Mouse (Mus musculus) embryonic facial prominence, embryonic 12.5 days (tissue): ENCODE results near the gene Spag7. TPM values are rescaled to one million over a fixed set of nuclear protein-coding genes. Genes with fewer than 3 reads are reported as not detected.

Source experiments
- ATAC-seq: fragments of 200-750 bp; cut with Nextera tagmentation; 2 replicates; pipeline ENCODE4 v1.8.0; 2017; ENCODE audit not compliant: insufficient number of reproducible peaks, insufficient read depth, low FRiP score, low TSS enrichment
- H3K27ac ChIP-seq: fragments of 300-500 bp; sonication (generic); 2 replicates; pipeline ENCODE4 v1.5.1; 2016; ENCODE audit warnings: mild to moderate bottlenecking
- H3K27me3 ChIP-seq: fragments of 300-500 bp; sonication (generic); 2 replicates; pipeline ENCODE4 v1.6.1; 2016; ENCODE audit warnings: mild to moderate bottlenecking, moderate library complexity
- H3K36me3 ChIP-seq: fragments of 300-500 bp; sonication (generic); 2 replicates; pipeline ENCODE4 v1.6.1; 2016; ENCODE audit warnings: mild to moderate bottlenecking
- H3K4me1 ChIP-seq: fragments of 300-500 bp; sonication (generic); 2 replicates; pipeline ENCODE4 v1.6.1; 2016
- H3K4me2 ChIP-seq: fragments of 300-500 bp; sonication (generic); replicated peaks from 2 replicates; pipeline ENCODE4 v1.6.1; 2016; ENCODE audit warnings: mild to moderate bottlenecking, moderate library complexity
- H3K4me3 ChIP-seq: fragments of 300-500 bp; sonication (generic); 2 replicates; pipeline ENCODE4 v1.5.1; 2016; ENCODE audit warnings: mild to moderate bottlenecking
- H3K9ac ChIP-seq: fragments of 300-500 bp; sonication (generic); 2 replicates; pipeline ENCODE4 v1.6.1; 2016; ENCODE audit warnings: mild to moderate bottlenecking, moderate library complexity
- H3K9me3 ChIP-seq: fragments of 300-500 bp; sonication (generic); 2 replicates; pipeline ENCODE4 v1.6.1; 2016; ENCODE audit warnings: mild to moderate bottlenecking, moderate library complexity
- WGBS: fragments of 180-500 bp; shearing (Covaris S2); methylation state at CpG from one replicate; pipeline ENCODE4 v1.1.7; 2016; 5-methylcytosine and 5-hydroxymethylcytosine counted together
- polyA plus RNA-seq: library from polyadenylated mRNA; unstranded; fragments of >200 nt; fragmentation: Nextera tagmentation; extraction: Ambion mirVana; gene quantifications from 2 replicates; pipeline ENCODE4 v1.2.1, GENCODE M21; 2016

The Spag7 gene
- polyA plus RNA-seq: 143 and 149 TPM in 2 replicates

GRCm38 (mm10) chr11:70668771-70669505 is at the start of gene Spag7:
TSS of gene Spag7 (minus strand) at chr11:70669416.
- under 1% methylated on average over 44 of the region's 44 CpGs for WGBS

GRCm38 (mm10) chr11:70718481-70718880 is 49.3 kb upstream of the Spag7 start:
- H3K4me3 ChIP-seq: no peak overlapping the region
- 61% methylated on average over 5 of the region's 5 CpGs for WGBS
- H3K9ac ChIP-seq: no peak overlapping the region
- ATAC-seq: no peak
- H3K4me1 ChIP-seq: no peaks in the 10 kb centered on the region
- H3K27me3 ChIP-seq: no peaks in the 10 kb centered on the region
- H3K27ac ChIP-seq: no peak overlapping the region
- H3K9me3 ChIP-seq: no peaks in the 10 kb centered on the region
- H3K36me3 ChIP-seq: peaks cover 79% of the 10 kb centered on the region
- no peak overlapping the region for H3K4me2 ChIP-seq

More at GRCm38 (mm10) chr11:70668771-70669505, at the start of gene Spag7:
- H3K9me3 ChIP-seq: no peaks in the 10 kb centered on the region
- H3K27me3 ChIP-seq: no peaks in the 10 kb centered on the region
- peak; percentile 96 for ATAC-seq
- peak within 1 kb of the TSS; percentile 70 for H3K9ac ChIP-seq
- H3K4me2 ChIP-seq: peak within 1 kb of the TSS; percentile 74
- peak within 1 kb of the TSS; percentile 95 for H3K27ac ChIP-seq
- H3K36me3 ChIP-seq: peaks cover 42% of the 10 kb centered on the region
- H3K4me3 ChIP-seq: peak within 1 kb of the TSS; percentile 52
- peaks cover 25% of the 10 kb centered on the region for H3K4me1 ChIP-seq

- H3K4me2 ChIP-seq: no peak overlapping the region
- H3K9me3 ChIP-seq: no peaks in the 10 kb centered on the region
- no peaks in the 10 kb centered on the region for H3K4me1 ChIP-seq
- H3K27me3 ChIP-seq: no peaks in the 10 kb centered on the region
- ATAC-seq: no peak
- peaks cover 74% of the 10 kb centered on the region for H3K36me3 ChIP-seq
- H3K27ac ChIP-seq: no peak overlapping the region
- H3K9ac ChIP-seq: no peak overlapping the region
- H3K4me3 ChIP-seq: no peak overlapping the region
- 84% methylated on average over 6 of the region's 6 CpGs for WGBS
Observed at GRCm38 (mm10) chr11:70715832-70716231, 46.6 kb upstream of the Spag7 start.

GRCm38 (mm10) chr11:70713222-70713621 is 44.0 kb upstream of the Spag7 start:
- 88% methylated on average over 6 of the region's 6 CpGs for WGBS
- ATAC-seq: no peak
- H3K27ac ChIP-seq: no peak overlapping the region
- peaks cover 71% of the 10 kb centered on the region for H3K36me3 ChIP-seq
- no peaks in the 10 kb centered on the region for H3K27me3 ChIP-seq
- no peak overlapping the region for H3K9ac ChIP-seq
- H3K4me2 ChIP-seq: no peak overlapping the region
- no peak overlapping the region for H3K4me3 ChIP-seq
- no peaks in the 10 kb centered on the region for H3K4me1 ChIP-seq
- no peaks in the 10 kb centered on the region for H3K9me3 ChIP-seq

- Histone ChIP-seq H3K4me2 (no peak overlapping the region), H3K9me3 (no peaks in the 10 kb centered on the region), H3K9ac (no peak overlapping the region), H3K36me3 (peaks cover 71% of the 10 kb centered on the region), H3K4me1 (no peaks in the 10 kb centered on the region), H3K27ac (no peak overlapping the region), H3K4me3 (no peak overlapping the region), H3K27me3 (no peaks in the 10 kb centered on the region)
- no peak for ATAC-seq
- 94% methylated on average over 10 of the region's 10 CpGs for WGBS
Observed at GRCm38 (mm10) chr11:70711026-70711425, 41.8 kb upstream of the Spag7 start.

- H3K9ac ChIP-seq: no peak overlapping the region
- peaks cover 74% of the 10 kb centered on the region for H3K36me3 ChIP-seq
- peaks cover 17% of the 10 kb centered on the region for H3K4me1 ChIP-seq
- no peak overlapping the region for H3K27ac ChIP-seq
- no peaks in the 10 kb centered on the region for H3K9me3 ChIP-seq
- WGBS: 77% methylated on average over 3 of the region's 3 CpGs
- no peak for ATAC-seq
- no peak overlapping the region for H3K4me3 ChIP-seq
- no peaks in the 10 kb centered on the region for H3K27me3 ChIP-seq
- no peak overlapping the region for H3K4me2 ChIP-seq
Observed at GRCm38 (mm10) chr11:70706127-70706526, 36.9 kb upstream of the Spag7 start.

- no peaks in the 10 kb centered on the region for H3K9me3 ChIP-seq
- ATAC-seq: no peak
- H3K27ac ChIP-seq: no peak overlapping the region
- H3K36me3 ChIP-seq: peaks cover 45% of the 10 kb centered on the region
- no peak overlapping the region; the same call in 1 of the 2 replicates for H3K4me2 ChIP-seq
- peaks cover 24% of the 10 kb centered on the region for H3K4me1 ChIP-seq
- H3K27me3 ChIP-seq: no peaks in the 10 kb centered on the region
- no peak overlapping the region for H3K9ac ChIP-seq
- 71% methylated on average over 6 of the region's 6 CpGs for WGBS
- no peak overlapping the region for H3K4me3 ChIP-seq
Observed at GRCm38 (mm10) chr11:70702781-70703180, 33.6 kb upstream of the Spag7 start.

- peak overlapping the region; percentile 87 for H3K4me2 ChIP-seq
- H3K27me3 ChIP-seq: no peaks in the 10 kb centered on the region
- H3K9ac ChIP-seq: peak overlapping the region; percentile 21
- H3K4me1 ChIP-seq: peaks cover 24% of the 10 kb centered on the region
- ATAC-seq: no peak
- peaks cover 39% of the 10 kb centered on the region for H3K36me3 ChIP-seq
- WGBS: 84% methylated on average over 6 of the region's 6 CpGs
- peak overlapping the region; percentile 89; the same call in 1 of the 2 replicates for H3K4me3 ChIP-seq
- H3K9me3 ChIP-seq: no peaks in the 10 kb centered on the region
- no peak overlapping the region for H3K27ac ChIP-seq
Observed at GRCm38 (mm10) chr11:70701984-70702733, 32.9 kb upstream of the Spag7 start.

- H3K9ac ChIP-seq: peak overlapping the region; percentile 97
- ATAC-seq: no peak
- H3K27ac ChIP-seq: no peak overlapping the region
- peak overlapping the region; percentile 87 for H3K4me2 ChIP-seq
- no peaks in the 10 kb centered on the region for H3K27me3 ChIP-seq
- H3K36me3 ChIP-seq: peaks cover 31% of the 10 kb centered on the region
- H3K4me1 ChIP-seq: peaks cover 24% of the 10 kb centered on the region
- no peaks in the 10 kb centered on the region for H3K9me3 ChIP-seq
- H3K4me3 ChIP-seq: peak overlapping the region; percentile 89
- WGBS: 17% methylated on average over 10 of the region's 10 CpGs
Observed at GRCm38 (mm10) chr11:70701221-70701955, 32.2 kb upstream of the Spag7 start.

- Histone ChIP-seq H3K4me2 (peak overlapping the region; percentile 87), H3K27me3 (no peaks in the 10 kb centered on the region), H3K27ac (peak overlapping the region; percentile 94), H3K9ac (peak overlapping the region; percentile 97), H3K9me3 (no peaks in the 10 kb centered on the region), H3K4me1 (peaks cover 24% of the 10 kb centered on the region), H3K36me3 (peaks cover 24% of the 10 kb centered on the region), H3K4me3 (peak overlapping the region; percentile 89)
- WGBS: 1% methylated on average over 34 of the region's 34 CpGs
- ATAC-seq: peak; percentile 61; the same call in 1 of the 2 replicates
Observed at GRCm38 (mm10) chr11:70700613-70701012, 31.4 kb upstream of the Spag7 start.

- Histone ChIP-seq H3K4me1 (peaks cover 24% of the 10 kb centered on the region), H3K4me2 (peak within 1 kb of the TSS; percentile 87), H3K9me3 (no peaks in the 10 kb centered on the region), H3K4me3 (peak within 1 kb of the TSS; percentile 89), H3K27me3 (no peaks in the 10 kb centered on the region), H3K9ac (peak within 1 kb of the TSS; percentile 97), H3K27ac (peak within 1 kb of the TSS; percentile 94), H3K36me3 (peaks cover 17% of the 10 kb centered on the region)
- 1% methylated on average over 69 of the region's 69 CpGs for WGBS
- ATAC-seq: peak; percentile 89
Observed at GRCm38 (mm10) chr11:70699722-70700556, 30.7 kb upstream of the Spag7 start, which contains the start of the genes Inca1 and Kif1c. TSS of gene Inca1 (minus strand) at chr11:70700155. TSS of gene Kif1c (plus strand) at chr11:70700548.
